Mouse (Mus musculus) embryonic facial prominence, embryonic 14.5 days (tissue): ENCODE measurements at regions not wholly inside any gene's neighbourhood (a gene's known extent, or its start where the extent isn't known, plus 50 kb on each side); places are given as distances from the start of the nearest gene placed in this dataset.
"Not testable (repeated sequence)": the region's sequence is repeated elsewhere in the genome, so short reads cannot be mapped to it uniquely, and the experiment has no call there.

Experiments
- ATAC-seq: fragments of 200-750 bp; cut with Nextera tagmentation; 2 replicates; pipeline ENCODE4 v1.8.0; 2017; ENCODE audit warnings: low read depth, moderate number of reproducible peaks, moderate TSS enrichment
- DNase-seq: peaks from one replicate; pipeline ENCODE4 v3.0.0-alpha.2; 2015; ENCODE audit warnings: low spot score
- H3K27ac ChIP-seq: fragments of 300-500 bp; sonication (generic); replicated peaks from 2 replicates; pipeline ENCODE4 v1.5.1; 2014; ENCODE audit warnings: low read depth, mild to moderate bottlenecking, low read length, moderate library complexity
- H3K27me3 ChIP-seq: fragments of 300-500 bp; sonication (generic); replicated peaks from 2 replicates; pipeline ENCODE4 v1.6.1; 2014; ENCODE audit warnings: low read length; ENCODE audit not compliant: control insufficient read depth, insufficient read depth
- H3K36me3 ChIP-seq: fragments of 300-500 bp; sonication (generic); 2 replicates; pipeline ENCODE4 v1.6.1; 2014; ENCODE audit warnings: low read length, mixed read lengths; ENCODE audit not compliant: control insufficient read depth, insufficient read depth
- H3K4me1 ChIP-seq: fragments of 300-500 bp; sonication (generic); 2 replicates; pipeline ENCODE4 v1.6.1; 2014; ENCODE audit warnings: antibody characterized with exemption, low read length; ENCODE audit not compliant: control insufficient read depth, insufficient read depth
- H3K4me2 ChIP-seq: fragments of 300-500 bp; sonication (generic); 2 replicates; pipeline ENCODE4 v1.6.1; 2014; ENCODE audit warnings: low read depth, mild to moderate bottlenecking, low read length, moderate library complexity, mixed read lengths
- H3K4me3 ChIP-seq: fragments of 300-500 bp; sonication (generic); 2 replicates; pipeline ENCODE4 v1.5.1; 2014; ENCODE audit warnings: low read depth, mild to moderate bottlenecking, low read length
- H3K9ac ChIP-seq: fragments of 300-500 bp; sonication (generic); 2 replicates; pipeline ENCODE4 v1.6.1; 2014; ENCODE audit warnings: low read depth, mild to moderate bottlenecking, low read length, moderate library complexity, mixed read lengths
- H3K9me3 ChIP-seq: fragments of 300-500 bp; sonication (generic); 2 replicates; pipeline ENCODE4 v1.6.1; 2016; ENCODE audit warnings: low read length; ENCODE audit not compliant: control insufficient read depth
- WGBS: fragments of 180-500 bp; shearing (Covaris S2); extraction: QIAGEN DNeasy Blood & Tissue Kit; methylation state at CpG from one replicate; pipeline ENCODE4 v1.1.7; 2014; 5-methylcytosine and 5-hydroxymethylcytosine counted together

GRCm38 (mm10) chr11:94870341-94870740 lies 65.7 kb upstream of the Col1a1 start:
- no peaks in the 10 kb centered on the region for H3K9me3 ChIP-seq
- H3K4me3 ChIP-seq: no peak overlapping the region
- no peak overlapping the region for H3K27ac ChIP-seq
- H3K9ac ChIP-seq: no peak overlapping the region
- 0% methylated on average over 1 of the region's 1 CpGs for WGBS
- peak overlapping the region; percentile 41 for H3K4me2 ChIP-seq
- peaks cover 29% of the 10 kb centered on the region for H3K4me1 ChIP-seq
- no peak for DNase-seq
- no peaks in the 10 kb centered on the region for H3K36me3 ChIP-seq
- no peak for ATAC-seq
- no peaks in the 10 kb centered on the region for H3K27me3 ChIP-seq

- H3K27me3 ChIP-seq, H3K9ac ChIP-seq, H3K27ac ChIP-seq, H3K36me3 ChIP-seq, H3K9me3 ChIP-seq, H3K4me3 ChIP-seq: not testable (repeated sequence)
- DNase-seq (peak; percentile 61), ATAC-seq (0 out of 2 replicates have a peak, but pooled peaks have one; percentile 19)
- 30% methylated on average over 4 of the region's 4 CpGs for WGBS
- Histone ChIP-seq H3K4me1 (peaks cover 26% of the 10 kb centered on the region), H3K4me2 (peak overlapping the region; percentile 41)
Observed at GRCm38 (mm10) chr11:94869866-94870265, 66.2 kb upstream of the Col1a1 start.

GRCm38 (mm10) chr11:94866176-94866967 lies 69.7 kb upstream of the Col1a1 start:
- ATAC-seq (peak; percentile 72), DNase-seq (peak; percentile 76)
- Histone ChIP-seq H3K9ac (no peak overlapping the region), H3K27ac (no peak overlapping the region), H3K27me3 (no peaks in the 10 kb centered on the region), H3K9me3 (no peaks in the 10 kb centered on the region), H3K4me1 (no peaks in the 10 kb centered on the region), H3K4me3 (no peak overlapping the region), H3K4me2 (no peak overlapping the region), H3K36me3 (no peaks in the 10 kb centered on the region)
- 8% methylated on average over 8 of the region's 9 CpGs for WGBS

GRCm38 (mm10) chr11:94850129-94850528 lies 67.6 kb upstream of the Tmem92 start:
- H3K4me2 ChIP-seq: no peak overlapping the region
- no peak overlapping the region for H3K27ac ChIP-seq
- H3K9ac ChIP-seq: no peak overlapping the region
- no peaks in the 10 kb centered on the region for H3K27me3 ChIP-seq
- H3K4me3 ChIP-seq: no peak overlapping the region
- no peaks in the 10 kb centered on the region for H3K9me3 ChIP-seq
- DNase-seq: no peak
- no peak for ATAC-seq
- no peaks in the 10 kb centered on the region; the same call in 1 of the 2 replicates for H3K4me1 ChIP-seq
- 88% methylated on average over 3 of the region's 3 CpGs for WGBS
- no peaks in the 10 kb centered on the region for H3K36me3 ChIP-seq

GRCm38 (mm10) chr11:94839133-94839532 lies 56.6 kb upstream of the Tmem92 start:
- Histone ChIP-seq H3K36me3 (no peaks in the 10 kb centered on the region), H3K4me1 (no peaks in the 10 kb centered on the region), H3K4me3 (no peak overlapping the region), H3K9me3 (no peaks in the 10 kb centered on the region), H3K27ac (no peak overlapping the region), H3K27me3 (no peaks in the 10 kb centered on the region), H3K9ac (no peak overlapping the region), H3K4me2 (no peak overlapping the region)
- DNase-seq: no peak
- no peak for ATAC-seq

- Histone ChIP-seq H3K27me3 (no peaks in the 10 kb centered on the region), H3K4me1 (no peaks in the 10 kb centered on the region), H3K9me3 (no peaks in the 10 kb centered on the region), H3K4me3 (no peak overlapping the region), H3K9ac (no peak overlapping the region), H3K27ac (no peak overlapping the region), H3K36me3 (no peaks in the 10 kb centered on the region), H3K4me2 (no peak overlapping the region)
- WGBS: 69% methylated on average over 3 of the region's 3 CpGs
- ATAC-seq (no peak), DNase-seq (no peak)
Observed at GRCm38 (mm10) chr11:94838140-94838539, 55.6 kb upstream of the Tmem92 start.

GRCm38 (mm10) chr11:94836347-94836746 lies 53.8 kb upstream of the Tmem92 start:
- H3K4me1 ChIP-seq: no peaks in the 10 kb centered on the region
- no peaks in the 10 kb centered on the region for H3K27me3 ChIP-seq
- H3K27ac ChIP-seq: no peak overlapping the region
- ATAC-seq (no peak), DNase-seq (no peak)
- no peak overlapping the region for H3K9ac ChIP-seq
- no peaks in the 10 kb centered on the region for H3K9me3 ChIP-seq
- H3K36me3 ChIP-seq: no peaks in the 10 kb centered on the region
- no peak overlapping the region for H3K4me2 ChIP-seq
- H3K4me3 ChIP-seq: no peak overlapping the region

- no peak for ATAC-seq
- 23% methylated on average over 13 of the region's 13 CpGs for WGBS
- Histone ChIP-seq H3K4me1 (no peaks in the 10 kb centered on the region), H3K4me2 (no peak overlapping the region), H3K9ac (no peak overlapping the region), H3K9me3 (no peaks in the 10 kb centered on the region), H3K27ac (no peak overlapping the region), H3K36me3 (no peaks in the 10 kb centered on the region), H3K27me3 (no peaks in the 10 kb centered on the region), H3K4me3 (no peak overlapping the region)
- DNase-seq: peak; percentile 39
Observed at GRCm38 (mm10) chr11:94832246-94832985, 49.9 kb upstream of the Tmem92 start.
